Mouse (Mus musculus) intestine, embryonic 14.5 days (tissue): ENCODE measurements around the gene Nr5a2. TPM values are rescaled to one million over a fixed set of nuclear protein-coding genes. Genes with fewer than 3 reads are reported as not detected.

ENCODE experiments used
- ATAC-seq: fragments of 200-750 bp; cut with Nextera tagmentation; replicated peaks from 2 replicates; pipeline ENCODE4 v1.8.0; 2017; ENCODE audit warnings: low read depth, moderate number of reproducible peaks, moderate TSS enrichment, moderate library complexity; ENCODE audit not compliant: low FRiP score, low TSS enrichment
- DNase-seq: peaks from one replicate; pipeline ENCODE4 v3.0.0-alpha.2; 2018; ENCODE audit warnings: low spot score
- H3K27ac ChIP-seq: fragments of 300-500 bp; sonication (generic); 2 replicates; pipeline ENCODE4 v1.5.1; 2014; ENCODE audit warnings: low read depth, mild to moderate bottlenecking, control low read depth
- H3K27me3 ChIP-seq: fragments of 300-500 bp; sonication (generic); replicated peaks from 2 replicates; pipeline ENCODE4 v1.6.1; 2014; ENCODE audit warnings: low read length, control low read depth; ENCODE audit not compliant: control insufficient read depth, insufficient read depth
- H3K36me3 ChIP-seq: fragments of 300-500 bp; sonication (generic); 2 replicates; pipeline ENCODE4 v1.6.1; 2014; ENCODE audit warnings: low read length, control low read depth; ENCODE audit not compliant: control insufficient read depth, insufficient read depth
- H3K4me1 ChIP-seq: fragments of 300-500 bp; sonication (generic); replicated peaks from 2 replicates; pipeline ENCODE4 v1.6.1; 2014; ENCODE audit warnings: low read length, control low read depth, mixed read lengths; ENCODE audit not compliant: control insufficient read depth, insufficient read depth
- H3K4me2 ChIP-seq: fragments of 300-500 bp; sonication (generic); 2 replicates; pipeline ENCODE4 v1.6.1; 2014; ENCODE audit warnings: low read length
- H3K4me3 ChIP-seq: fragments of 300-500 bp; sonication (generic); 2 replicates; pipeline ENCODE4 v1.5.1; 2014; ENCODE audit warnings: low read depth, low read length, control low read depth, mixed read lengths
- H3K9ac ChIP-seq: fragments of 300-500 bp; sonication (generic); 2 replicates; pipeline ENCODE4 v1.6.1; 2014; ENCODE audit warnings: mild to moderate bottlenecking, low read length
- H3K9me3 ChIP-seq: fragments of 300-500 bp; sonication (generic); 2 replicates; pipeline ENCODE4 v1.6.1; 2016; ENCODE audit warnings: low read length, control low read depth; ENCODE audit not compliant: control insufficient read depth
- WGBS: fragments of 180-500 bp; shearing (Covaris S2); extraction: QIAGEN DNeasy Blood & Tissue Kit; methylation state at CpG from one replicate; pipeline ENCODE4 v1.1.7; 2014; 5-methylcytosine and 5-hydroxymethylcytosine counted together
- polyA plus RNA-seq: library from polyadenylated mRNA; unstranded; fragments of >200 nt; fragmentation: Nextera tagmentation; extraction: Ambion mirVana; gene quantifications from 2 replicates; pipeline ENCODE4 v1.2.1, GENCODE M21; 2014

Nr5a2 gene
- polyA plus RNA-seq, 1 experiment from 2014 or later, result 10.0 TPM

DNA sequence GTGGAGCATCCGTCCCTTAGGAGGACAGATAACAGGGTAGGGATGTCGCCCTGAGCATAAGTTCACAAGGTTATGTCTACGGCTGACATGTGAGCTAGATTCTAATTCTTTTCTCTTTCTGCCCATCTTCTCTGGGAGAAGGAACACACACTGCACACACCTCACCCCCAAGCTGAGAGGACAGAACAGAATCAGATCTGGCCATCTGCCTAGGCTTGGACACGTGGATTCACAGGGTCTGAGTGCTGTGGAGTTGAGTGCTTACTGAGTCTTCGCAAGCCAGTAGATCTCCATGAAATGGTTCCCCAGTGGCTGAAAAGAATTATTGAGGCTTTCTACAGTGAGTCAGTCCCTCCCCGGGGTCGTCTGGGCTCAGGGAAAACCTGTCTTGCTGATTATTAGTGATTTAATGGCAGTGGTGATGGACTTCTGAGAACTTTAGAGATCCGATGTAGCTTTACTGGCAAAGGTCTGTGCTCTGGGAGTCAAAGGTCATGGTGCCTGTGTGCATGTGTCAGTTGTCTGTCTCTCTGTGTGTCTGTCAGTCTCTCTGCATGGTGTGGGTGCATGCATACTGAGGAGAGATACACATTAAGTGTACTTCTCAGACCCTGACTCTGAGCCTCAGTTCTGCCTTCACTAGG, 24.8 kb downstream of the Nr5a2 start:
- H3K4me3 ChIP-seq, result no peak overlapping the region
- no peak overlapping the region for H3K27ac ChIP-seq
- no peaks in the 10 kb centered on the region for H3K27me3 ChIP-seq
- no peak for ATAC-seq
- H3K4me1 ChIP-seq, result no peaks in the 10 kb centered on the region
- no peak overlapping the region for H3K4me2 ChIP-seq
- no peak overlapping the region for H3K9ac ChIP-seq
- 60% methylated on average over 8 of the region's 8 CpGs for WGBS
- no peak for DNase-seq
- no peaks in the 10 kb centered on the region for H3K36me3 ChIP-seq
- H3K9me3 ChIP-seq, result no peaks in the 10 kb centered on the region

DNA sequence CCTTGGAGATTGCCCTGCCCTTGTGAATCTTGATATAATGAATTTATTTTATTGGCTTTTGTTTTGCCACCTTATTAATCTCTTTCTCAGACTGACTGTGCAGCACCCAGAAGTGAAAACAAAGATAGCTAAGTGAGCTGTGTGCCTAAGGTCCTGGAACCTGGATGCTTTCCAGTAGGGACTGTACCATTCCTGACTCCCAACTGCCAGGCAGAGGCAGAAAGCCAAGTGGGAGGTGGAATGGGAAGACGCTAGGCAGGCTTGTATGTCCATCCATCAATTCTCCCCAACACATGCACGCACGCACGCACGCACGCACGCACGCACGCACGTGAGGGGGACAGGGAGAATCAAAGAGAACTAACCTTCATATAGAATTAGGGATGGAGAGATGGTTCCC, 26.2 kb downstream of the Nr5a2 start:
- no peak for DNase-seq
- Histone ChIP-seq H3K4me2 (no peak overlapping the region), H3K4me1 (no peaks in the 10 kb centered on the region), H3K27me3 (no peaks in the 10 kb centered on the region), H3K9ac (no peak overlapping the region), H3K27ac (no peak overlapping the region), H3K9me3 (no peaks in the 10 kb centered on the region), H3K4me3 (no peak overlapping the region), H3K36me3 (no peaks in the 10 kb centered on the region)
- ATAC-seq, result no peak
- WGBS, result 88% methylated on average over 10 of the region's 10 CpGs

DNA sequence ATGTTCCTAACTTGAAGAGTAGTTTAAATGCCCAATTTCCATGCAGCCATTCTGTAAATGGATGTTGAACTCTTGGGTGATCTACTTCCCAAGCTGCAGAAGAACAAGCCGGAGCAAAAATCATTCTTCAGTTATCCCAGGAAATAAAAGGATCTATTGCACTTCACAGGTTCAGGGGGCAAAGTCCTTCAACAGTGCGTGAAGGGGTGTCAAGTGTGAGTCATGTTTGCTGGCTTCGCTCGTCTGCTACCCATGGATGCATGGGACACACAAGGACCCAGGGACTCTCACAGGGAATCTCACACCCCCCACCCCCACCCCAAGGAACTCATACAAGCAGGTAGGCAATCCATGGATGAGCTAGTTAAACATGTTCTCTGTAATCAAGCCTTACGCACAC, 29.2 kb downstream of the Nr5a2 start:
- Histone ChIP-seq H3K4me2 (no peak overlapping the region), H3K9ac (no peak overlapping the region), H3K4me1 (no peaks in the 10 kb centered on the region), H3K9me3 (no peaks in the 10 kb centered on the region), H3K27ac (no peak overlapping the region), H3K27me3 (no peaks in the 10 kb centered on the region), H3K4me3 (no peak overlapping the region), H3K36me3 (no peaks in the 10 kb centered on the region)
- peak; percentile 62; the same call in 1 of the 2 replicates for ATAC-seq
- WGBS, result 65% methylated on average over 5 of the region's 5 CpGs
- no peak for DNase-seq

DNA sequence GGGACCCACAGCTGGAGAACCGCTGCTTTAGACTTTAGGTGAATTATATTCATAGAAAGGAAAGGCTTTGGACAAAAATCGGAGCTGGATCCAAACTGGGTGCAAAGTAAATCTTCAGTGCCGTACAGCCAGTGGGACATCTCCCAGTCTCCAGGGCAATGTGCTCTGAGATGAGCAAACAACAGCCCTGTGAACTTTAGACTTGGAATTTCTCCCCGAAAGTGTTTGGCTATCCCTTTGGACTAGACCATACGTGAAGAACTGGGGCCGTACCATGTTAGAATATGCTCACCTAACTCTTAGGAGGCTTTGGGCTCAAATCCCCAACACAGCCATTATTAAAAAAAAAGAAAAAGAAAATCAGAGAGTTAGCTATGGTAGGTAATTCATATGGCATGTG, 30.5 kb downstream of the Nr5a2 start:
- H3K4me1 ChIP-seq, result no peaks in the 10 kb centered on the region
- ATAC-seq, result no peak

DNA sequence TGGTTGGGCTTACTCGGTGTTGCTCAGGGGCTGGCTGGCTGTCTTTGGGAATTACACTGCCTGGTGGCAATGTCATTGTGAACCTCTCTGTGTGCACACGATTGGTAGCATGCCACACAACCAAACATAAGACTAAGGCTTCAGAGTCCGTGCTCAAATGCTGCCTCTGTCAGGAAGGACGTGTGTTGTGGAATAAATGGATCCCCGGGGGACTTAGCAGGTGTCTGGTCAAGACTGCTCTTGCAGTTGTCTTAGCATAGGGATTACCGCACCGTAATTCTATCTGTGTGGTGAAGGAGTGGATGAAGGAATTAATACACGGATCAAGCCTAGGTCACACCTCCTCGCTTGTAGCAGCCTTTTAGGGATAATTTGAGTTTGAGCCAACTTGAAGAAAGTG, 32.8 kb downstream of the Nr5a2 start:
- no peaks in the 10 kb centered on the region for H3K4me1 ChIP-seq
- H3K4me2 ChIP-seq, result no peak overlapping the region
- H3K27me3 ChIP-seq, result no peaks in the 10 kb centered on the region
- no peaks in the 10 kb centered on the region for H3K9me3 ChIP-seq
- H3K9ac ChIP-seq, result no peak overlapping the region
- no peaks in the 10 kb centered on the region for H3K36me3 ChIP-seq
- no peak for DNase-seq
- no peak overlapping the region for H3K27ac ChIP-seq
- WGBS, result 65% methylated on average over 9 of the region's 9 CpGs
- ATAC-seq, result no peak
- no peak overlapping the region for H3K4me3 ChIP-seq

More for the DNA sequence above, 30.5 kb downstream of the Nr5a2 start:
- H3K9ac ChIP-seq, result no peak overlapping the region
- no peaks in the 10 kb centered on the region for H3K27me3 ChIP-seq
- no peaks in the 10 kb centered on the region for H3K36me3 ChIP-seq
- no peak overlapping the region for H3K27ac ChIP-seq
- 75% methylated on average over 6 of the region's 6 CpGs for WGBS
- H3K9me3 ChIP-seq, result no peaks in the 10 kb centered on the region
- H3K4me3 ChIP-seq, result no peak overlapping the region
- no peak for DNase-seq
- no peak overlapping the region for H3K4me2 ChIP-seq

DNA sequence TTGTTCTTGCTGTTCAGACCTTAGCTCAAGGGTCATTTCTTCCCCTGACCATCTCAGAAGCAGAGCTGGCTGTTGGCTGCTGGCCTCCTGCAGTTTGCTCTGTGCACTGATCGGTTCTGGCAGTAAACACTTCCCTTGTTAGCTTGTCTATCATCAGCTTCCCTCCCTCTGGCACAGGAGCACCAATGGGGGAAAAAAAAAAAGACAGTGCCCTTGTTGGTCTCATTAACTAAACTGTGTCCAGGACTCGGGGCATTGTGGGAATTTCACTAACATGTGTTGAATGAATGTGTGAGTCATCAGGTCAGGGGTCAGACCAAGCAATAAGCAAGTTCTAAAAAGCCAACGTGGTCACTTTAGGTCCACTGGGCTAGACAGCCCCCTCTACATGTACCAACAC, 34.2 kb downstream of the Nr5a2 start:
- no peak overlapping the region for H3K4me2 ChIP-seq
- ATAC-seq, result no peak
- no peaks in the 10 kb centered on the region for H3K4me1 ChIP-seq
- H3K9me3 ChIP-seq, result no peaks in the 10 kb centered on the region
- H3K9ac ChIP-seq, result no peak overlapping the region
- no peak for DNase-seq
- no peaks in the 10 kb centered on the region for H3K36me3 ChIP-seq
- no peak overlapping the region for H3K27ac ChIP-seq
- H3K27me3 ChIP-seq, result no peaks in the 10 kb centered on the region
- no peak overlapping the region for H3K4me3 ChIP-seq
- WGBS, result 24% methylated on average over 3 of the region's 3 CpGs

DNA sequence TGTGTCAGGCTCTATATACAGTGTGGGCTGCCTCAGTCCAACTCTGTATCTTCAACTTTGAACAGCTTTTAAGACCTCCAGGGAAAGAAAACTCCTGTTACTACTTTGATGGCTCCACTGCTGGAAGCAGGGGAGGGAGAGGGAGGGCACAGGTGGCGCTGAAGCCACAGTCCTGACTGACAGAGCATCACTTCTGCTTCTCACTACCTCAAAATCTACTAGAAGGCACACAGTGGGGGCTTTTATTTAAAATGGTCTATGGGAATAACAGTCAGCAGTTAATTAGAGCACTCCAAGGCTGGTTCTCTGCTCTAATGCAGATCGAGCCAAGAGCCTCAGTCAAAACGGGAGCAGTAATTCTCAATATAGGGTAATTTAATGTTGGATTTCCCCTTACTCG, 40.2 kb downstream of the Nr5a2 start:
- H3K27ac ChIP-seq, result no peak overlapping the region
- H3K4me2 ChIP-seq, result no peak overlapping the region
- H3K36me3 ChIP-seq, result no peaks in the 10 kb centered on the region
- H3K27me3 ChIP-seq, result no peaks in the 10 kb centered on the region
- DNase-seq (no peak), ATAC-seq (no peak)
- no peak overlapping the region for H3K4me3 ChIP-seq
- 90% methylated on average over 4 of the region's 4 CpGs for WGBS
- no peaks in the 10 kb centered on the region for H3K9me3 ChIP-seq
- H3K9ac ChIP-seq, result no peak overlapping the region
- no peaks in the 10 kb centered on the region for H3K4me1 ChIP-seq

DNA sequence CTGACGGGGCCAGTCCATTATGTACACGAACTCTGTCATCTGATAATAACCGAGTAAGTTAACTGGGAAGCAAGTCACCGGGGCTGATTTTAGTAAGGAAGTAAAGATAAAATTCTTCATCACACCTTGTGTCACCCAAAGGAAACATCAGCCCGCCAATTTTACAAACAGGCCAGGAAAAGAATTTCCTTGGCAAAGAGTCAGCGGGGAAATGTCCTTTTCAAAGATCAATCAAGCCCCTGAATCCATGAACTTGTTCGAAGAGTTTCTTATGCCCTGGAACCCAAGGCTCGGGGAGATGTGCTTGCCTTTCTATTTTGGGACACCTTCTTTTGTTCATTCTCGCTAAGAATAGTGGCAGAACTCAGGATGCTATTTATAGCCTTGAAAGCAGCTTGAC, 41.5 kb downstream of the Nr5a2 start:
- Histone ChIP-seq H3K9me3 (no peaks in the 10 kb centered on the region), H3K4me1 (no peaks in the 10 kb centered on the region), H3K27ac (no peak overlapping the region), H3K9ac (no peak overlapping the region), H3K36me3 (no peaks in the 10 kb centered on the region), H3K27me3 (no peaks in the 10 kb centered on the region), H3K4me2 (no peak overlapping the region), H3K4me3 (no peak overlapping the region)
- 52% methylated on average over 9 of the region's 9 CpGs for WGBS
- DNase-seq, result no peak
- no peak for ATAC-seq

DNA sequence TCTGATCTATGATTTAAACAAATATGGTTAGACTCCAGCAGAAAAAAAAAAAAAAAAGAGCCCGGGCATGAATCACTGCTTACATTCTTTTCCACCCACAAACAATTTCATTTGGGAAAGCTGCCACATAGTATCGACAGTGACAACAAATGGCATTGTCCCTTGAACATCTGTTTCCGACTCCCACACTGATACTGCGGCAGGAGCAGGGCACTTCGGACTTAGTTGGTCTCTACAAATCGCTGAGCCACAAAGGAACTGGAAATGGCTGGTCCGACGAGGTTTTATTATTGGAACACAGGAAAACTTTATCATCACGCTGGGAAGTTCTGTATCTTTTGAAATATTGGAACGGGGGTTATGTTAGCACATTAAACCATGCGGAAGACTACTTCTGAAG, 44.8 kb downstream of the Nr5a2 start:
- no peak overlapping the region for H3K9ac ChIP-seq
- WGBS, result 60% methylated on average over 11 of the region's 11 CpGs
- no peaks in the 10 kb centered on the region for H3K9me3 ChIP-seq
- DNase-seq (no peak), ATAC-seq (no peak)
- no peaks in the 10 kb centered on the region for H3K27me3 ChIP-seq
- no peak overlapping the region for H3K27ac ChIP-seq
- H3K4me3 ChIP-seq, result no peak overlapping the region
- no peak overlapping the region for H3K4me2 ChIP-seq
- H3K4me1 ChIP-seq, result peaks cover 2% of the 10 kb centered on the region; the same call in 1 of the 2 replicates
- no peaks in the 10 kb centered on the region for H3K36me3 ChIP-seq
